ENCODE assay signal across 8 mouse cellular contexts in the genomic region with DNA sequence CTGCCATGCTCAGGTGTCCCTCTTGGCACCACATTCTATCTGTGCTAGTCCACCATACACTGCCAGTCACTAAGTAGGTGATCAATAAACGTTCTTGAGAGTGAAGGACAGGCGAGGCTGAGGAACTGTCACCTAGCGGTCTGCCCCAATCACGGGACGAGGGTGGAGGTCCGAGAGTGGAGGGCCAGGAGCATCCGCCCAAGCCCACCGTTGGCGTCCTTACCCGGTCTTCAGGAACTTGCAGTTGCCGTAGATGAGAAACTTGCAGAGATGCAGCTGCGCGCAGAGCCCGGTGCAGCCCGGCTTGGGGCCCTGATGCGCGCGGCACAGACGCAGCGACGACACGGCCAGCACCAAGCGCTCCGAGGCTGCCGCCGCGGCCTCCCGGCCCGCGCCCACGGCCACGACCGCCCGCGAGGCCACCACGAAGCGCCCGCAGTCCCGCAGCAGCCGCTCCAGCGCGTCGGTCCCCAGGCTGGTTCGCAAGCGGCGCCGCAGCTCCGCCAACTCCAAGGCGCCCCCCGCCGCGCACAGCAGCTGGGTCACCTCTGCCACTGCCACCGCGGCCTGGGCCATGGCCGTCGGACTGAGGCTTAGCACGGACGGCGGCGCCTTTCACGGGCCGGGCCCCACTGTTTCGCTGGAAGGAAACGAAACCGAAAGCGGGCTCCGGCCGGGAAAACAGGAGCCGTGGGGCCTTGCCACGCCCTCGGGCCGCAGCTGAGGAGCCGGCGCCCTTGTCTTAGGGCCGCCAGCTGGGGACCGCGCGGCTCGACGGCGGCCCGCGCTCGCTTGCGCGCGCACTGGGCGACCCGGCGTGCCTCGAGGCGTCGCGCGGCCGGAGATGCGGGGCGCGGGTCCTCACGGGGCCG. TPM values are rescaled to one million over a fixed set of nuclear protein-coding genes. Genes with fewer than 3 reads are reported as not detected.
DNase-seq lines count a peak whose midpoint lies in the region; ATAC-seq and TF ChIP-seq lines count a peak whose summit lies in the region.

Gene Parp12 (minus strand): TSS at position 766 of the 872 bp plus-strand sequence.

- 1% methylated on average over 101 of the region's 101 CpGs for WGBS in bone marrow, adult 2 months
- 3% methylated on average over 101 of the region's 101 CpGs for WGBS in heart, embryonic 10.5 days
- 4% methylated on average over 48 of the region's 101 CpGs for WGBS in kidney, embryonic 14.5 days
- WGBS in liver, embryonic 11.5 days, result 1% methylated on average over 95 of the region's 101 CpGs

- H3K4me3 ChIP-seq in bone marrow, adult 2 months (replicated peaks; ENCODE audit: control insufficient read depth, low read depth, low read length), result peak within 1 kb of the TSS; percentile 91
- H3K4me3 ChIP-seq in embryonic fibroblast, embryonic 13.5 days (ENCODE audit: insufficient read depth, low read length), result peak within 1 kb of the TSS; percentile 53
- H3K4me3 ChIP-seq in heart, embryonic 10.5 days, result peak within 1 kb of the TSS; percentile 82
- H3K4me3 ChIP-seq in kidney, embryonic 14.5 days (ENCODE audit: low read length), result peak within 1 kb of the TSS; percentile 78
- peak within 1 kb of the TSS; percentile 75 for H3K4me3 ChIP-seq in liver, embryonic 11.5 days (ENCODE audit: low read depth, low read length)

- H3K27me3 ChIP-seq in heart, embryonic 10.5 days (ENCODE audit: insufficient read depth, poor library complexity, severe bottlenecking), result peaks cover 33% of the 10 kb centered on the region
- peaks cover 18% of the 10 kb centered on the region for H3K27me3 ChIP-seq in kidney, embryonic 14.5 days (ENCODE audit: control insufficient read depth, insufficient read depth, low read length)
- H3K27me3 ChIP-seq in liver, embryonic 11.5 days (replicated peaks; ENCODE audit: control insufficient read depth, insufficient read depth, low read length), result peaks cover 42% of the 10 kb centered on the region

- peak within 1 kb of the TSS; percentile 79 for H3K9ac ChIP-seq in kidney, embryonic 14.5 days (ENCODE audit: low read depth, low read length)
- H3K9ac ChIP-seq in liver, embryonic 11.5 days (ENCODE audit: low read depth, low read length), result peak within 1 kb of the TSS; percentile 64

- DNase-seq in B cell, adult 2 months, result peak; percentile 46 to 55
- peak; percentile 82 for DNase-seq in heart, embryonic 10.5 days (ENCODE audit: low spot score)
- peak; percentile 72 for DNase-seq in liver, embryonic 11.5 days (ENCODE audit: low spot score)
- DNase-seq in spleen, postnatal 36 days (ENCODE audit: low spot score in 2 of 2), result peak; percentile 51 to 66

- peak within 1 kb of the TSS; percentile 93 for H3K27ac ChIP-seq in bone marrow, adult 2 months (ENCODE audit: control insufficient read depth, insufficient read depth, low read depth, low read length, poor library complexity)
- no peak within 1 kb of the TSS for H3K27ac ChIP-seq in embryonic fibroblast, embryonic 13.5 days (ENCODE audit: insufficient read depth, low read length)
- H3K27ac ChIP-seq in heart, embryonic 10.5 days, result peak within 1 kb of the TSS; percentile 93
- H3K27ac ChIP-seq in kidney, embryonic 14.5 days (ENCODE audit: low read depth, low read length), result 0 out of 2 replicates have a peak within 1 kb of the TSS, but pooled peaks have one; percentile 11
- H3K27ac ChIP-seq in liver, embryonic 11.5 days (ENCODE audit: low read depth, low read length), result no peak within 1 kb of the TSS

- ATAC-seq in kidney, embryonic 14.5 days (ENCODE audit: low FRiP score, low TSS enrichment), result peak; percentile 85
- peak; percentile 79 for ATAC-seq in liver, embryonic 11.5 days (replicated peaks; ENCODE audit: low FRiP score)
- ATAC-seq in monocyte, adult 5-6 weeks (replicated peaks; ENCODE audit: insufficient number of reproducible peaks, low FRiP score, low TSS enrichment, poor library complexity, severe bottlenecking), result peak; percentile 54

- peak; percentile 44; the same call in 1 of the 2 replicates for TF ChIP-seq POLR2A in bone marrow, adult 2 months (IDR thresholded peaks at IDR 0.05; ENCODE audit: borderline replicate concordance, control insufficient read depth, low read depth, low read length)
- TF ChIP-seq POLR2A in embryonic fibroblast, embryonic 13.5 days (IDR thresholded peaks at IDR 0.05; ENCODE audit: low read depth, low read length), result no peak; the same call in 1 of the 2 replicates

- H3K9me3 ChIP-seq in heart, embryonic 10.5 days, result 0 out of 2 replicates have a peak, but pooled peaks cover 4% of the 10 kb centered on the region
- H3K9me3 ChIP-seq in kidney, embryonic 14.5 days (ENCODE audit: control insufficient read depth, low read length), result peaks cover 5% of the 10 kb centered on the region; the same call in 1 of the 2 replicates
- H3K9me3 ChIP-seq in liver, embryonic 11.5 days (ENCODE audit: control insufficient read depth, low read length), result peaks cover 3% of the 10 kb centered on the region; the same call in 1 of the 2 replicates

- peak within 1 kb of the TSS; percentile 53 for H3K4me2 ChIP-seq in kidney, embryonic 14.5 days (replicated peaks; ENCODE audit: low read depth, low read length)
- H3K4me2 ChIP-seq in liver, embryonic 11.5 days, result peak within 1 kb of the TSS; percentile 72

- 0 out of 2 replicates have a peak, but pooled peaks cover 3% of the 10 kb centered on the region for H3K36me3 ChIP-seq in heart, embryonic 10.5 days
- no peaks in the 10 kb centered on the region for H3K36me3 ChIP-seq in kidney, embryonic 14.5 days (ENCODE audit: control insufficient read depth, insufficient read depth, low read length)
- H3K36me3 ChIP-seq in liver, embryonic 11.5 days (ENCODE audit: control insufficient read depth, insufficient read depth, low read length), result no peaks in the 10 kb centered on the region

- H3K4me1 ChIP-seq in bone marrow, adult 2 months (ENCODE audit: control insufficient read depth, insufficient read depth, low read length), result peaks cover 1% of the 10 kb centered on the region; the same call in 1 of the 2 replicates
- H3K4me1 ChIP-seq in embryonic fibroblast, embryonic 13.5 days (ENCODE audit: control insufficient read depth, insufficient read depth, low read length), result peaks cover 5% of the 10 kb centered on the region
- peaks cover 16% of the 10 kb centered on the region for H3K4me1 ChIP-seq in heart, embryonic 10.5 days
- 0 out of 2 replicates have a peak, but pooled peaks cover 3% of the 10 kb centered on the region for H3K4me1 ChIP-seq in kidney, embryonic 14.5 days (ENCODE audit: control insufficient read depth, insufficient read depth, low read length)
- H3K4me1 ChIP-seq in liver, embryonic 11.5 days (replicated peaks; ENCODE audit: control insufficient read depth, insufficient read depth, low read length), result no peaks in the 10 kb centered on the region

- TF ChIP-seq CTCF in bone marrow, adult 2 months (IDR thresholded peaks at IDR 0.05; ENCODE audit: control insufficient read depth, insufficient read depth, low read length), result no peak
- no peak for TF ChIP-seq CTCF in embryonic fibroblast, embryonic 13.5 days (IDR thresholded peaks at IDR 0.05; ENCODE audit: borderline replicate concordance, insufficient read depth, low read length)

RNA-seq across cellular contexts. Expression of gene Parp12, which starts in this region (rescaled TPM):
- polyA plus RNA-seq in bone marrow, adult 2 months (2011; ENCODE audit: insufficient read depth, insufficient read length, low replicate concordance, missing spikeins), result 6.2 and 9.4 TPM in 2 replicates
- polyA plus RNA-seq in embryonic fibroblast, embryonic 13.5 days (2011; ENCODE audit: insufficient read length, low read depth, missing spikeins), result 23.0 and 30.6 TPM in 2 replicates
- polyA plus RNA-seq in heart, embryonic 10.5 days (2016; fragmentation: Nextera tagmentation; extraction: Ambion mirVana), result 3.3 and 4.5 TPM in 2 replicates
- 3.7 and 7.4 TPM in 2 replicates for polyA plus RNA-seq in kidney, embryonic 14.5 days (2014; fragmentation: Nextera tagmentation; extraction: Ambion mirVana)
- 3.4 and 3.8 TPM in 2 replicates for polyA plus RNA-seq in liver, embryonic 11.5 days (2014; fragmentation: Nextera tagmentation; extraction: Ambion mirVana)
- total RNA-seq in monocyte, adult 5-6 weeks (2017), result 12.7 to 20.5 TPM (median 14.9 TPM) in 3 replicates

Comparison
In these comparisons a context has a peak if more than half of its experiments do, and no peak if none do; other contexts are left out.
1. H3K27ac ChIP-seq: peak in bone marrow, adult 2 months (single experiment), heart, embryonic 10.5 days (single experiment) and kidney, embryonic 14.5 days (single experiment); none in embryonic fibroblast, embryonic 13.5 days (single experiment) and liver, embryonic 11.5 days (single experiment).
2. Peak in every context shown above with its lines, with median percentiles within 50 percentile points of each other: DNase-seq, H3K4me3 ChIP-seq and ATAC-seq.